Mouse (Mus musculus) lung, adult 2 months (tissue): ENCODE measurements around the gene Gm44805.

Experiments
- CTCF ChIP-seq: fragments of 200-500 bp; IDR thresholded peaks from 2 replicates; pipeline ENCODE4 v1.5.1; 2011; ENCODE audit warnings: mild to moderate bottlenecking, low read length, control low read depth; ENCODE audit not compliant: insufficient read depth
- POLR2A ChIP-seq: fragments of 200-500 bp; IDR thresholded peaks from 2 replicates; pipeline ENCODE4 v1.6.1; 2011; ENCODE audit warnings: low read depth, mild to moderate bottlenecking, control low read depth, low read length, borderline replicate concordance; ENCODE audit errors: extremely low read depth

DNA sequence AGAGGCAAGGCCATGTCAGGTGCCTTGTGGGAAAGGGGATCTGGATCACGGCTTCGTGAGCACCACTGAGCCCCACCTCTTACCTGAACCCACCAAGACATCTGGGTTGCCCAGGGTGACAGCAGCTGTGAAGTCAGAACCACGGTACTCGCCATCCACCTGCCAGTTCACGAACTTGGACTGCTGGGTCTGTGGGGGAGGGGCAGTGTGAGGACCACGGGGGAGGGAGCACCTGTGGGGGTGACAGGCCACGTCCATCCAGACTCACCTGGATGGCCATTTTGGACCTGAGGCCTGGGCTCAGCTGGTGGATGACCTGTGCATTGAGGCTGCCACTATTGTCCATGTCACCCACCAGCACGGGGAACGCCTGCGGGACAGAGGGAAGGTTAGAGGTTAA lies 29.4 kb upstream of the Gm44805 start:
- TF ChIP-seq CTCF = no peak
- TF ChIP-seq POLR2A = no peak
